Mouse (Mus musculus) neural tube, embryonic 13.5 days (tissue): ENCODE measurements around the gene Adck2. TPM values are rescaled to one million over a fixed set of nuclear protein-coding genes. Genes with fewer than 3 reads are reported as not detected.
A peak's percentile ranks its signal among the peaks of the same experiment; 100 is the strongest.

Experiments used
- ATAC-seq: fragments of 200-750 bp; cut with Nextera tagmentation; 2 replicates; pipeline ENCODE4 v1.8.0; 2017; ENCODE audit warnings: low read depth, mild to moderate bottlenecking, moderate TSS enrichment, moderate library complexity
- H3K27ac ChIP-seq: fragments of 300-500 bp; sonication (generic); replicated peaks from 2 replicates; pipeline ENCODE4 v1.5.1; 2015; ENCODE audit warnings: moderate library complexity, mild to moderate bottlenecking, inconsistent platforms
- H3K27me3 ChIP-seq: fragments of 300-500 bp; sonication (generic); 2 replicates; pipeline ENCODE4 v1.6.1; 2015; ENCODE audit warnings: mild to moderate bottlenecking, inconsistent platforms
- H3K36me3 ChIP-seq: fragments of 300-500 bp; sonication (generic); 2 replicates; pipeline ENCODE4 v1.6.1; 2015; ENCODE audit warnings: mild to moderate bottlenecking, inconsistent platforms
- H3K4me1 ChIP-seq: fragments of 300-500 bp; sonication (generic); replicated peaks from 2 replicates; pipeline ENCODE4 v1.6.1; 2015; ENCODE audit warnings: inconsistent platforms
- H3K4me2 ChIP-seq: fragments of 300-500 bp; sonication (generic); 2 replicates; pipeline ENCODE4 v1.6.1; 2015; ENCODE audit warnings: inconsistent platforms, mild to moderate bottlenecking, moderate library complexity
- H3K4me3 ChIP-seq: fragments of 300-500 bp; sonication (generic); 2 replicates; pipeline ENCODE4 v1.5.1; 2015; ENCODE audit warnings: mild to moderate bottlenecking, inconsistent platforms
- H3K9ac ChIP-seq: fragments of 300-500 bp; sonication (generic); 2 replicates; pipeline ENCODE4 v1.6.1; 2015; ENCODE audit warnings: moderate library complexity, mild to moderate bottlenecking, inconsistent platforms
- H3K9me3 ChIP-seq: fragments of 300-500 bp; sonication (generic); 2 replicates; pipeline ENCODE4 v1.6.1; 2016; ENCODE audit warnings: inconsistent platforms
- WGBS: fragments of 180-500 bp; shearing (Covaris S2); methylation state at CpG from one replicate; pipeline ENCODE4 v1.1.7; 2015; 5-methylcytosine and 5-hydroxymethylcytosine counted together
- polyA plus RNA-seq: library from polyadenylated mRNA; unstranded; fragments of >200 nt; fragmentation: Nextera tagmentation; extraction: Ambion mirVana; gene quantifications from 2 replicates; pipeline ENCODE4 v1.2.1, GENCODE M21; 2015

Gene Adck2
- 39.5 and 41.7 TPM in 2 replicates for polyA plus RNA-seq

- WGBS: 1% methylated on average over 48 of the region's 49 CpGs
- ATAC-seq: peak; percentile 98
- Histone ChIP-seq H3K4me3 (peak within 1 kb of the TSS; percentile 88), H3K27ac (peak within 1 kb of the TSS; percentile 97), H3K27me3 (no peaks in the 10 kb centered on the region), H3K4me2 (peak within 1 kb of the TSS; percentile 90), H3K4me1 (peaks cover 16% of the 10 kb centered on the region), H3K9me3 (no peaks in the 10 kb centered on the region), H3K9ac (peak within 1 kb of the TSS; percentile 93), H3K36me3 (peaks cover 24% of the 10 kb centered on the region)
Measured at GRCm38 (mm10) chr6:39573791-39574554, at the start of gene Adck2. Gene Adck2 (plus strand): TSS chr6:39573873.

- Histone ChIP-seq H3K36me3 (peaks cover 18% of the 10 kb centered on the region), H3K4me2 (no peak overlapping the region), H3K4me1 (peaks cover 34% of the 10 kb centered on the region), H3K27me3 (no peaks in the 10 kb centered on the region), H3K9ac (no peak overlapping the region), H3K4me3 (no peak overlapping the region), H3K27ac (no peak overlapping the region; the same call in 1 of the 2 replicates), H3K9me3 (no peaks in the 10 kb centered on the region)
- ATAC-seq: no peak
- 76% methylated on average over 9 of the region's 10 CpGs for WGBS
Measured at GRCm38 (mm10) chr6:39526797-39527196, 46.9 kb upstream of the Adck2 start.

GRCm38 (mm10) chr6:39527337-39527784, 46.3 kb upstream of the Adck2 start:
- WGBS: 84% methylated on average over 7 of the region's 7 CpGs
- ATAC-seq: no peak
- peaks cover 12% of the 10 kb centered on the region for H3K36me3 ChIP-seq

GRCm38 (mm10) chr6:39527811-39528210, 45.9 kb upstream of the Adck2 start:
- H3K4me2 ChIP-seq: no peak overlapping the region
- H3K4me1 ChIP-seq: peaks cover 34% of the 10 kb centered on the region
- no peak overlapping the region for H3K9ac ChIP-seq
- no peaks in the 10 kb centered on the region for H3K27me3 ChIP-seq
- H3K27ac ChIP-seq: peak overlapping the region; percentile 88
- 32% methylated on average over 4 of the region's 4 CpGs for WGBS
- H3K4me3 ChIP-seq: no peak overlapping the region
- peaks cover 8% of the 10 kb centered on the region for H3K36me3 ChIP-seq
- ATAC-seq: peak; percentile 51
- no peaks in the 10 kb centered on the region for H3K9me3 ChIP-seq

More at GRCm38 (mm10) chr6:39527337-39527784, 46.3 kb upstream of the Adck2 start:
- peaks cover 34% of the 10 kb centered on the region for H3K4me1 ChIP-seq
- H3K9me3 ChIP-seq: no peaks in the 10 kb centered on the region
- no peak overlapping the region for H3K4me3 ChIP-seq
- no peak overlapping the region for H3K4me2 ChIP-seq
- H3K27me3 ChIP-seq: no peaks in the 10 kb centered on the region
- no peak overlapping the region for H3K9ac ChIP-seq
- H3K27ac ChIP-seq: peak overlapping the region; percentile 88

GRCm38 (mm10) chr6:39528671-39529535, 44.8 kb upstream of the Adck2 start:
- no peaks in the 10 kb centered on the region for H3K36me3 ChIP-seq
- peak overlapping the region; percentile 88 for H3K27ac ChIP-seq
- 0 out of 2 replicates have a peak overlapping the region, but pooled peaks have one; percentile 26 for H3K9ac ChIP-seq
- H3K27me3 ChIP-seq: no peaks in the 10 kb centered on the region
- H3K4me3 ChIP-seq: no peak overlapping the region
- H3K4me2 ChIP-seq: peak overlapping the region; percentile 24; the same call in 1 of the 2 replicates
- H3K9me3 ChIP-seq: no peaks in the 10 kb centered on the region
- ATAC-seq: peak; percentile 91
- WGBS: 37% methylated on average over 12 of the region's 12 CpGs
- peaks cover 34% of the 10 kb centered on the region for H3K4me1 ChIP-seq

- H3K9me3 ChIP-seq: no peaks in the 10 kb centered on the region
- no peaks in the 10 kb centered on the region for H3K36me3 ChIP-seq
- H3K4me2 ChIP-seq: no peak overlapping the region
- H3K9ac ChIP-seq: no peak overlapping the region
- no peak overlapping the region for H3K4me3 ChIP-seq
- ATAC-seq: no peak
- no peaks in the 10 kb centered on the region for H3K27me3 ChIP-seq
- peaks cover 25% of the 10 kb centered on the region for H3K4me1 ChIP-seq
- H3K27ac ChIP-seq: no peak overlapping the region
Measured at GRCm38 (mm10) chr6:39534944-39535343, 38.7 kb upstream of the Adck2 start.

GRCm38 (mm10) chr6:39536621-39537020, 37.1 kb upstream of the Adck2 start:
- Histone ChIP-seq H3K4me2 (no peak overlapping the region), H3K9me3 (no peaks in the 10 kb centered on the region), H3K4me1 (peaks cover 33% of the 10 kb centered on the region), H3K27me3 (no peaks in the 10 kb centered on the region), H3K9ac (no peak overlapping the region), H3K36me3 (no peaks in the 10 kb centered on the region), H3K4me3 (no peak overlapping the region), H3K27ac (no peak overlapping the region)
- WGBS: 61% methylated on average over 1 of the region's 1 CpGs
- ATAC-seq: no peak

- Histone ChIP-seq H3K9me3 (no peaks in the 10 kb centered on the region), H3K27me3 (no peaks in the 10 kb centered on the region), H3K4me1 (peaks cover 36% of the 10 kb centered on the region), H3K9ac (no peak overlapping the region), H3K27ac (no peak overlapping the region), H3K4me3 (no peak overlapping the region), H3K4me2 (no peak overlapping the region), H3K36me3 (no peaks in the 10 kb centered on the region)
- WGBS: 94% methylated on average over 5 of the region's 5 CpGs
- ATAC-seq: no peak
Measured at GRCm38 (mm10) chr6:39537276-39537675, 36.4 kb upstream of the Adck2 start.

- Histone ChIP-seq H3K9me3 (no peaks in the 10 kb centered on the region), H3K36me3 (no peaks in the 10 kb centered on the region), H3K9ac (no peak overlapping the region), H3K27me3 (no peaks in the 10 kb centered on the region), H3K27ac (no peak overlapping the region), H3K4me3 (no peak overlapping the region), H3K4me1 (peaks cover 45% of the 10 kb centered on the region), H3K4me2 (no peak overlapping the region)
- no peak for ATAC-seq
- WGBS: 73% methylated on average over 8 of the region's 8 CpGs
Measured at GRCm38 (mm10) chr6:39538227-39538626, 35.4 kb upstream of the Adck2 start.

GRCm38 (mm10) chr6:39539679-39540155, 34.0 kb upstream of the Adck2 start:
- Histone ChIP-seq H3K36me3 (no peaks in the 10 kb centered on the region), H3K27ac (peak overlapping the region; percentile 82), H3K9ac (peak overlapping the region; percentile 59), H3K4me3 (0 out of 2 replicates have a peak overlapping the region, but pooled peaks have one; percentile 3), H3K9me3 (no peaks in the 10 kb centered on the region), H3K4me1 (peaks cover 60% of the 10 kb centered on the region), H3K27me3 (no peaks in the 10 kb centered on the region), H3K4me2 (peak overlapping the region; percentile 42)
- ATAC-seq: peak; percentile 47; the same call in 1 of the 2 replicates
- 9% methylated on average over 7 of the region's 7 CpGs for WGBS

GRCm38 (mm10) chr6:39540563-39540962, 33.1 kb upstream of the Adck2 start:
- Histone ChIP-seq H3K27me3 (no peaks in the 10 kb centered on the region), H3K9me3 (no peaks in the 10 kb centered on the region), H3K36me3 (no peaks in the 10 kb centered on the region), H3K27ac (peak overlapping the region; percentile 82), H3K4me3 (no peak overlapping the region), H3K4me1 (peaks cover 68% of the 10 kb centered on the region), H3K4me2 (no peak overlapping the region; the same call in 1 of the 2 replicates), H3K9ac (no peak overlapping the region)
- no peak for ATAC-seq
- 40% methylated on average over 2 of the region's 2 CpGs for WGBS
